Mouse (Mus musculus): Measurements from ENCODE around the gene Itpk1.

Gene Itpk1

GRCm38 (mm10) chr12:102594627-102595026 lies 110.1 kb downstream of the Itpk1 start:
- no peak for DNase-seq (ENCODE audit: low spot score in 2 of 2)

- peak; percentile 46 to 64 for DNase-seq (ENCODE audit: low spot score in 2 of 2)
Observed at GRCm38 (mm10) chr12:102593699-102594098, 111.0 kb downstream of the Itpk1 start.

- DNase-seq (ENCODE audit: low spot score in 2 of 2) = no peak
Observed at GRCm38 (mm10) chr12:102590711-102591360, 113.9 kb downstream of the Itpk1 start.

GRCm38 (mm10) chr12:102587106-102587505 lies 117.6 kb downstream of the Itpk1 start:
- DNase-seq (ENCODE audit: low spot score in 2 of 2) = no peak

- DNase-seq (ENCODE audit: low spot score in 2 of 2) = no peak
Observed at GRCm38 (mm10) chr12:102586286-102586881, 118.3 kb downstream of the Itpk1 start.

GRCm38 (mm10) chr12:102585390-102585789 lies 119.3 kb downstream of the Itpk1 start:
- no peak for DNase-seq (ENCODE audit: low spot score in 2 of 2)

GRCm38 (mm10) chr12:102582441-102582840 lies 122.3 kb downstream of the Itpk1 start:
- DNase-seq (ENCODE audit: low spot score in 2 of 2) = no peak

GRCm38 (mm10) chr12:102581579-102582196 lies 123.0 kb downstream of the Itpk1 start:
- no peak for DNase-seq (ENCODE audit: low spot score in 2 of 2)

GRCm38 (mm10) chr12:102579041-102579440 lies 125.7 kb downstream of the Itpk1 start:
- peak; percentile 76 to 81 for DNase-seq (ENCODE audit: low spot score in 2 of 2)

GRCm38 (mm10) chr12:102576659-102577398 lies 127.9 kb downstream of the Itpk1 start:
- no peak for DNase-seq (ENCODE audit: low spot score in 2 of 2)

GRCm38 (mm10) chr12:102575541-102576329 lies 129.0 kb downstream of the Itpk1 start:
- no peak for DNase-seq (ENCODE audit: low spot score in 2 of 2)

- no peak for DNase-seq (ENCODE audit: low spot score in 2 of 2)
Observed at GRCm38 (mm10) chr12:102573036-102573435, 131.7 kb downstream of the Itpk1 start.

GRCm38 (mm10) chr12:102571666-102572065 lies 133.1 kb downstream of the Itpk1 start:
- DNase-seq (ENCODE audit: low spot score in 2 of 2) = no peak

- no peak for DNase-seq (ENCODE audit: low spot score in 2 of 2)
Observed at GRCm38 (mm10) chr12:102570734-102571133, 134.0 kb downstream of the Itpk1 start.

- DNase-seq (ENCODE audit: low spot score in 2 of 2) = no peak
Observed at GRCm38 (mm10) chr12:102570111-102570510, 134.6 kb downstream of the Itpk1 start.

- no peak for DNase-seq (ENCODE audit: low spot score in 2 of 2)
Observed at GRCm38 (mm10) chr12:102568219-102568618, 136.5 kb downstream of the Itpk1 start.

GRCm38 (mm10) chr12:102566951-102567350 lies 137.8 kb downstream of the Itpk1 start:
- no peak for DNase-seq (ENCODE audit: low spot score in 2 of 2)

- no peak for DNase-seq (ENCODE audit: low spot score in 2 of 2)
Observed at GRCm38 (mm10) chr12:102565086-102565485, 139.6 kb downstream of the Itpk1 start.

- DNase-seq (ENCODE audit: low spot score in 2 of 2) = peak in 1 of 2 experiments; percentile 30
Observed at GRCm38 (mm10) chr12:102557372-102557771, 147.4 kb downstream of the Itpk1 start.

GRCm38 (mm10) chr12:102555850-102556249 lies 148.9 kb downstream of the Itpk1 start:
- no peak for DNase-seq (ENCODE audit: low spot score in 2 of 2)

GRCm38 (mm10) chr12:102554721-102555516 lies 149.8 kb downstream of the Itpk1 start, which contains the start of gene Chga:
TSS of gene Chga (plus strand) at chr12:102554969.
- DNase-seq (ENCODE audit: low spot score in 2 of 2) = peak; percentile 70

Measured in frontal cortex, postnatal 25 days (tissue).